Mouse (Mus musculus): ENCODE data around the gene Ptgs2.

Gene Ptgs2

GRCm38 (mm10) chr1:150099790-150100333 lies at the start of gene Ptgs2:
TSS of gene Ptgs2 (plus strand) at chr1:150100031.
- DNase-seq (ENCODE audit: low spot score), result no peak

GRCm38 (mm10) chr1:150050256-150050655 lies 49.6 kb upstream of the Ptgs2 start:
- DNase-seq (ENCODE audit: low spot score), result no peak

GRCm38 (mm10) chr1:150065684-150066083 lies 34.1 kb upstream of the Ptgs2 start:
- no peak for DNase-seq (ENCODE audit: low spot score)

GRCm38 (mm10) chr1:150072880-150073279 lies 27.0 kb upstream of the Ptgs2 start:
- no peak for DNase-seq (ENCODE audit: low spot score)

DNA sequence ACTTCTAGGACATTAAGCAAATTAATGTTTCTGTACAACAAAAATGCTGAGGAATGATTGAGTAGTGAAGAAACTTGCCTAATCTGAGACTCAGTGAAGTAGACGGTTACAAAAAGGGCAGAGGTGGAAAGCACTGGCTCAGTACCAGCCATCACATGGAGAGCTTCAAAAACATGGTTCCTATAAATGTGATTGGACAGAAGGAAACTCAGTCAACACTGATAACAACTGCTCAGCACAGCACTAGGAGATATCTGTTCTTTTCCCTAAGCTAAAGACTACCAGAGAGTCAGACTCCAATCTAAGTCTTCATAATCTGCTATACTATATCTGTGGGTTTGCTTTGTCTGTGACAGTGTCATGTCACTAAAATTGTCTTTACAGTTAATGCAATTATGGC lies 25.2 kb upstream of the Ptgs2 start:
- no peak for DNase-seq (ENCODE audit: low spot score)

GRCm38 (mm10) chr1:150089040-150089692 lies 10.7 kb upstream of the Ptgs2 start:
- DNase-seq (ENCODE audit: low spot score), result no peak

- DNase-seq (ENCODE audit: low spot score), result no peak
Observed at GRCm38 (mm10) chr1:150090229-150090628, 9.6 kb upstream of the Ptgs2 start.

- DNase-seq (ENCODE audit: low spot score), result no peak
Observed at GRCm38 (mm10) chr1:150097036-150097435, 2.8 kb upstream of the Ptgs2 start.

- DNase-seq (ENCODE audit: low spot score), result no peak
Observed at GRCm38 (mm10) chr1:150097721-150098120, 2.1 kb upstream of the Ptgs2 start.

DNA sequence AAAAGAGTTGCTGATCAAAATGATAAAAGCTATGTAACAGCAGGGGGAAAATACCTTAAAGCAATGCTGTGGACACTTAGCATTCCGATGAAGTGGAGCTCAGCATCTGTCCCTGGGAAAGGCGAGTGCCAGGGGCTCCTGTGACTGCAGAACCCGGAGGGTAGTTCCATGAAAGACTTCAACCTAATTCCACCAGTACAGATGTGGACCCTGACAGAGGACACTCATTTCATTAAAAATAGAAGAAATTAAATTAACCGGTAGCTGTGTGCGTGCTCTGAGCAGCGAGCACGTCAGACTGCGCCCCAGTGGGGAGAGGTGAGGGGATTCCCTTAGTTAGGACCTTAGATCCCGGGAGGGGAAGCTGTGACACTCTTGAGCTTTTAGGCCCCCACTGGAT lies 457 bp upstream of the Ptgs2 start:
- DNase-seq (ENCODE audit: low spot score), result no peak

- no peak for DNase-seq (ENCODE audit: low spot score)
Observed at GRCm38 (mm10) chr1:150104228-150104720, 4.4 kb downstream of the Ptgs2 start.

DNA sequence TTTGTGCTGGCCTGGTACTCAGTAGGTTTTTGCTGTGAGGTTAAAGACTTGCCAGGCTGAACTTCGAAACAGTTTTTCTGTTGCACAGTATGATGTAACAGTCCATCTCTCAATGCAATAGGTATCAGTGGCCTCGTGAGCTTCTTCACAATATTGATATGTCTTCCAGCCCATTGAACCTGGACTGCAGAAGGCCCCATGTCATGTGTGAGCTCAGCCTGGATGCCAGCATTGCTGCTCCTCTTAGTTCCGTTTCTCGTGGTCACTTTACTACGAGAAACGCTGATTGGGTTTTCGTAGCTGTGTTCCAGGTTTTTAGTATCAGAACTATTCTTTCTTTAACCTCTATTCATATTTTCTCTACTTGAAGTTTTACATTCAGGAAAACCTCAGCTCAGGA lies 6.9 kb downstream of the Ptgs2 start:
- no peak for DNase-seq (ENCODE audit: low spot score)

- DNase-seq (ENCODE audit: low spot score), result no peak
Observed at GRCm38 (mm10) chr1:150109591-150109990, 9.8 kb downstream of the Ptgs2 start.

DNA sequence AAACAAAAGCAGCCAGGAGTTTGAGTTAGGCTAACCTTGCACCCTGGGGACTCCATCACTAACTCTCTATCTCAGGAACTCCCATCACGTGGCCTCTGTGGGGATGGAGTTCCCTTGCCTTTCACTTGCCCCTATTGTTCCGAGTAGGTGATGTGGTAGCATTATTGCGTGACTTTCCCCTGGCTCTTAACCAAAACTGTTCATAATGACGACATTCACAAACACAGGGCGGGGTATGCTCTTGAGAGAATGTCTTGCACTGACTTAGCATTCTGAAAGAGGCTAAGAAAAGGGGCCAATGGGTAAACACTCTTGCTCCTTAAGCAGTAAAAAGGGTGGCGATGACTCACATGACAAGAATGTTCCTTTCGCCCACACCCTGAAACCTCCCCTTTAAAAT lies 15.5 kb downstream of the Ptgs2 start:
- no peak for DNase-seq (ENCODE audit: low spot score)

DNA sequence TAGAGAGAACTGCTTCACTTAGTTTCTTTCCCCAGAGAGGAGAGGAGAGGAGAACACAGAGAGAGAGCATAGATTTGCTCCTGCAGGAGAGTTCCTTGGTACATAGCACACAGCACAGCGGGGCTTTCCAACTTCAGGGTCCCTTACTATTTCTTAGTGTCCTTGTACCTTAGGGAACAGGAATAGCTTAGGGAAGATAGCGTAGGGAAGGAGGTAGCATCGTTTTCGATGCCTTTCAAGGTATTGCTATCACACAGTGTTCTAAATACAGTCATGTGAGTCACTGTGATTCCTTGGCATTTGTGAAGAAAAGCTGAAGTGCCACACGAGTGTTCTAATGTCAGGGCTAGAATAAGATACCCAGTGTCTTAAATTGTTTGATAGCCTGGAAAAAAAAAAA lies 18.5 kb downstream of the Ptgs2 start:
- DNase-seq (ENCODE audit: low spot score), result no peak

- DNase-seq (ENCODE audit: low spot score), result no peak
Observed at GRCm38 (mm10) chr1:150125568-150125967, 25.7 kb downstream of the Ptgs2 start.

- DNase-seq (ENCODE audit: low spot score), result no peak
Observed at GRCm38 (mm10) chr1:150130070-150130469, 30.2 kb downstream of the Ptgs2 start.

DNA sequence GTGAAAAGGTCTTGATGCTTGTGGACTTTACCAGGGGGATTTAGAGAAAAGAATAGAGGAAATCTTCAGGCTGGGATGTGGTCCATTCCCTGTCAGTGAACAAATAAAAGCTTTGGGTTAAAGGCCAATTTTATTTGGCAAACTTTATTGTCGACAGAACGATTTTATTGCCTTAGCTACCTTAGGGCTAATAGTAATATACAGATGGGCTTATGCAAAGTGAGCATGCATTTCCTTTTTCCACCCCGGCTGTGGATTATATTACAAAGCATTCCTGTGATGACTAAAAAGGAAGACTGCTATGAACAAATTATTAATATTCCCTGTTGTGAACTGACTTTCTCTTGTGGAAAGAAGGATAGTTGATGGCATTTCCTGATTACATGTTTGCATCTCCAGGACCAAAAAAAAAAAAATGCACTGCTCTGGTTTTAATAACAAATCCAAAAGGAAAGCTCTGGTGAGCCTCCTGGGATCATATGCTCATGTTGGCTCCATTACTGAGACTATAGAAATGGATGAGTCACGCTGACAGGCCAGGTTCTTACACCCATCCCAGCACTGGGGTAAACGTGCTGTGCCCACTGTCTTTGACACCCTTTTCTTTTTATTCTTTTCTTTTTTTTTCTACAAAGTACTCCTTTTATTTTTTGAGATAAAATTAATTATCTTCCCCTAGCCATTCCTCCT lies 30.9 kb downstream of the Ptgs2 start:
- no peak for DNase-seq (ENCODE audit: low spot score)

GRCm38 (mm10) chr1:150135350-150135749 lies 35.5 kb downstream of the Ptgs2 start:
- DNase-seq (ENCODE audit: low spot score), result no peak

DNA sequence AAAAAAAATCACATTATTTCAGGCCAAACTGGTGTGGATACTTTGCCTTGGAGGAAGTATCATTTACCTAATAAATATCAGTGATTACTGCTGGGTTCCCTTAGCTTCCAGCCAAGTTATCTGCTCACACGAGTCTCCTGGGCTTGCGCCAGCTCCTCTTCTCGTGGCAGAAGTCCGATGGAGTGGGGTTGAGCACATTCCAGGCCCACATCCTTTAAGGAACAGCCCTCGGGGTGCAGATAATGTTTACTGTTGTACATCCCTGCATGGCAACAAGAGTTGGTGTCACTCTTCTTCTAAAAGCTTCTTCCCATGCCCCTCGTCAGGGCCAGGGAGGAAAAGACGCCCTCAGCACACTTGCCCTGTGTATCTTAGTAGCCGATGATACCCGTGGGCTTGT lies 39.9 kb downstream of the Ptgs2 start:
- DNase-seq (ENCODE audit: low spot score), result no peak

DNA sequence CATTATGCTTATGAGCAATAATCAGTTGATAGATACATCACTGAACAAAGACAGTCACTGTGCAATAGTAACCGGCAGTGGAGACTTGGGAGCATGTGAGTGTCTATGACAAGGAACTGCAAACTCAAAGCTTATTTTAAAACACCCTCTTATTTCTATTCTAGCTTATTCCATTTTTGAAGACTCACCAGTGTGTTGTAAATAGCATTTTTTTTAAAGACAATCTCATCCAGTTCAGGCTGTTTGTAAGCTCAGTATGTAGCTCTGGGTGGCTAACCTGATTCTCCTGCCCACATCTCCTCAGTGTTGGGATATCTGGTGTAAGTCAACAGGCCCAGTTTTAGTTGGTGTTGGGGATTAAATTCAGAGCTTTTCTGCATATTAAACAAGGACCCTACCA lies 42.1 kb downstream of the Ptgs2 start:
- no peak for DNase-seq (ENCODE audit: low spot score)

GRCm38 (mm10) chr1:150143578-150143977 lies 43.7 kb downstream of the Ptgs2 start:
- DNase-seq (ENCODE audit: low spot score), result no peak

DNA sequence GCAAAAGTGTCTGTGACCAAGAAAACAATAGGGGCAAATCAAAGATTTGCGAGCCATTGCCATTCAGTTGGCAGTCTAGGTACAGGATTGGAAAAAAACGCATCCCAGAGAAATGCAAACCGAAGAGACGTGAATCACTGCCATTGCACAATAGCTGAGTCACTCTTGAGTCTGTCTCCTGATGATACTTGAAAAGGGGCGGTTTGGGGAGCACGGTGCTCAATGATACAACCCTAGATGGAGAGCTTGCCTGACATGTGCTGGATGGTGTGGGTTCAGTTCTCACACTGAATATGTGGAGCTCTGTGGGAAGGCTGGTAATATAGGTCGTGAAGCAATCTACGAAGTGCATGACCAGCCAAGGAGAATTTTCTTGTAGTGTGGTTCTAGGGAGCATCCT lies 45.2 kb downstream of the Ptgs2 start:
- DNase-seq (ENCODE audit: low spot score), result no peak
